Mouse (Mus musculus) heart, embryonic 12.5 days (tissue): ENCODE measurements at regions not wholly inside any gene's neighbourhood (a gene's known extent, or its start where the extent isn't known, plus 50 kb on each side); places are given as distances from the start of the nearest gene placed in this dataset.
A peak's percentile ranks its signal among the peaks of the same experiment; 100 is the strongest.

Experiments
- ATAC-seq: fragments of 200-750 bp; cut with Nextera tagmentation; 2 replicates; pipeline ENCODE4 v1.8.0; 2017; ENCODE audit warnings: moderate TSS enrichment, moderate library complexity; ENCODE audit not compliant: insufficient number of reproducible peaks, low FRiP score
- H3K27ac ChIP-seq: fragments of 300-500 bp; sonication (generic); 2 replicates; pipeline ENCODE4 v1.5.1; 2016; ENCODE audit warnings: mild to moderate bottlenecking, moderate library complexity; ENCODE audit not compliant: poor library complexity, severe bottlenecking
- H3K27me3 ChIP-seq: fragments of 300-500 bp; sonication (generic); replicated peaks from 2 replicates; pipeline ENCODE4 v1.6.1; 2016; ENCODE audit warnings: mild to moderate bottlenecking, moderate library complexity
- H3K36me3 ChIP-seq: fragments of 300-500 bp; sonication (generic); 2 replicates; pipeline ENCODE4 v1.6.1; 2016; ENCODE audit warnings: mild to moderate bottlenecking, moderate library complexity
- H3K4me1 ChIP-seq: fragments of 300-500 bp; sonication (generic); replicated peaks from 2 replicates; pipeline ENCODE4 v1.6.1; 2016; ENCODE audit warnings: mild to moderate bottlenecking
- H3K4me2 ChIP-seq: fragments of 300-500 bp; sonication (generic); 2 replicates; pipeline ENCODE4 v1.6.1; 2016; ENCODE audit warnings: mild to moderate bottlenecking, moderate library complexity
- H3K4me3 ChIP-seq: fragments of 300-500 bp; sonication (generic); 2 replicates; pipeline ENCODE4 v1.5.1; 2016; ENCODE audit warnings: mild to moderate bottlenecking
- H3K9ac ChIP-seq: fragments of 300-500 bp; sonication (generic); 2 replicates; pipeline ENCODE4 v1.6.1; 2016; ENCODE audit warnings: mild to moderate bottlenecking, moderate library complexity
- H3K9me3 ChIP-seq: fragments of 300-500 bp; sonication (generic); replicated peaks from 2 replicates; pipeline ENCODE4 v1.6.1; 2016; ENCODE audit warnings: mild to moderate bottlenecking, moderate library complexity
- WGBS: fragments of 180-500 bp; shearing (Covaris S2); methylation state at CpG from one replicate; pipeline ENCODE4 v1.1.7; 2016; 5-methylcytosine and 5-hydroxymethylcytosine counted together

DNA sequence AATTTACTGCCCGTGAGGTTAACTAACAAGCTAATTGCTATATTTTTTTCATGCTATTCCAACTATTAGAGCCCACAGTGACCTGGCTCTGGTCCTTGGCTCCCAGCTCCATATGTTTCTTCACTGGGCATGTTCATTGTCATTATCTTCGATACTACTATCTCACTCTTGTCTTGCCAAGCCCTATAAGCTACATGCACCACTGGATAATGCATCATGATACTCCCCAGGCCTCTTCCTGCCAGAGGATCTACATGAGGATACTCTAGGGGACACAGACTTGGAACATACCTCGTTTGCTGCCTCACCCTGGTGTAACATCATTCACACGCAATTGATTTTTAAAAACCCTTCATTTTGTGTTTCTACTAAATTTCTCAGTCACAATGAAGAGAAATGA, 1016.7 kb downstream of the Stim2 start:
- H3K4me3 ChIP-seq, result no peak overlapping the region
- 77% methylated on average over 4 of the region's 4 CpGs for WGBS
- H3K27me3 ChIP-seq, result no peaks in the 10 kb centered on the region
- H3K9ac ChIP-seq, result no peak overlapping the region
- no peaks in the 10 kb centered on the region for H3K36me3 ChIP-seq
- H3K4me2 ChIP-seq, result no peak overlapping the region
- H3K4me1 ChIP-seq, result no peaks in the 10 kb centered on the region
- H3K9me3 ChIP-seq, result no peaks in the 10 kb centered on the region
- no peak overlapping the region for H3K27ac ChIP-seq
- no peak for ATAC-seq

DNA sequence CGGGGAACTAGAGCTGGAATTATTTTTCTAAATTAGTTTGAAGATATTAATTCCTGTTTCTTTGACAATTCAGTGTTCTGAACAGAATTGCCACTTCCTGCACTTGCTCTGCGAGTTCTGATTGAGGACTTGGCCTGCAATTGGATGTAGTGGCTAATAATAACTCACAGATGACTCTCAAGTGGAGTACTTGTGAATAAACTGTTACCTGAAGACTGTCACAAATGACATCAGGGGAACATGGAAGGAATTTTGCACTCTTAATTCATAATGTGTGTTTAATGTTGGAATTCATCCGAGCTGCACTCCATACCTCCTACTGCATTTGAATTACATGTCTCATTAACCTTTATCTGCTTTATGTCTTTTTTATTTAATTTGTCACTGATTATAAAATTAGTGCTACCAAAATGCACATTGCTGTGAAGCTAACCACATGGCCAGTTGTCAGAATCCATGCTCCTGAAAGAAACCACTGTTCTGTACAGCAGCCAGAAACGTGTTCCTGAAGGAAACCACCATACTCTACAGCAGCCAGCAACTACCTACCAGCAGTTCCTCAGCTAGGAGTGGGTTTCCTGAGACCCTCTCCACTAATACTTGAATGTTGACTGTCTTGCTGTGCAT, 1051.1 kb downstream of the Stim2 start:
- H3K36me3 ChIP-seq, result no peaks in the 10 kb centered on the region
- H3K4me3 ChIP-seq, result no peak overlapping the region
- H3K27me3 ChIP-seq, result no peaks in the 10 kb centered on the region
- no peaks in the 10 kb centered on the region for H3K9me3 ChIP-seq
- peak overlapping the region; percentile 76 for H3K27ac ChIP-seq
- H3K4me2 ChIP-seq, result no peak overlapping the region
- H3K4me1 ChIP-seq, result no peaks in the 10 kb centered on the region; the same call in 1 of the 2 replicates
- peak; percentile 51; the same call in 1 of the 2 replicates for ATAC-seq
- H3K9ac ChIP-seq, result no peak overlapping the region
- 38% methylated on average over 4 of the region's 4 CpGs for WGBS
